Mouse (Mus musculus): ENCODE results near the gene Clnk.
"Not testable (repeated sequence)": the region's sequence is repeated elsewhere in the genome, so short reads cannot be mapped to it uniquely, and the experiment has no call there.

Gene Clnk

DNA sequence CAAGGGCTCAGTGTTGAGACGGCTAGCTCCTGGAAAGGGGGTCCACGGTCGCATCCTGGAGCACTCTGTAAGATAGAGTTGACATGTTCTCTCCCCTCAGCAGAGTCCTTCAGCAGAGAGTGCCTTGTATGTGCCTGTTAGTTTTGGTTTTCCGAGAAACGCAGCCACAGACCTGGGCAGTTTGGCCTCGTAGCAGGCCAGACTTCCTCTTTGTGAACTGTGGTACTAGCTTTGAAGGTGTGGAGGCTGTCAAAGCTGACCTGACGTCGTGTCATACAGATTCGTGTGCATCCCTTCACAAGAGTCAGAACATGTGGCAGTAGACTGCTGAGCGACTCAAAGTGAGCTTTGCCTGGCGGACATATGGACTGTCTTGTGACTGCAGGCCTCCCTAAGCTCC lies at the start of gene Clnk:
Gene Clnk (minus strand): TSS at position 191 of the 400 bp plus-strand sequence.
- no peak for DNase-seq

DNA sequence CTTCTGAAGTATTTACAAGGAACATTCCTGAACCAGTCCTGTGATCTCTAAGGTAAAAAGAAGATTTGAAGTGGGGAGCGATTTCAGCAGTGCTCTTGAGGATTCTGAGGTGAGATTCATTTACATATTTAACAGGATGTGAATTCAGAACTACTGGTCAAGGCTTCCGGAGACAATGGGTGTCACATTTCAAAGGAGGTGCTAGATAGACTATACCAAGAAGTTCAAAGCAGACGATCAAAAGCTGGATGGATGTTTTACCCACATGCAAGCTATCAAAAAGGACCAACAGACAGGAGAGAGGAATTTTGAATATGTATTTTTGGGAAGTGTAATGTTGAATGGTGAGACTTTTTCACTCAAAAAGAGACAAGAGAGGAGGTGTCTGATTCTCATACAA lies 28.7 kb upstream of the Clnk start:
- DNase-seq: no peak

- DNase-seq: no peak
Measured at GRCm38 (mm10) chr5:38904528-38905044, 28.0 kb upstream of the Clnk start.

DNA sequence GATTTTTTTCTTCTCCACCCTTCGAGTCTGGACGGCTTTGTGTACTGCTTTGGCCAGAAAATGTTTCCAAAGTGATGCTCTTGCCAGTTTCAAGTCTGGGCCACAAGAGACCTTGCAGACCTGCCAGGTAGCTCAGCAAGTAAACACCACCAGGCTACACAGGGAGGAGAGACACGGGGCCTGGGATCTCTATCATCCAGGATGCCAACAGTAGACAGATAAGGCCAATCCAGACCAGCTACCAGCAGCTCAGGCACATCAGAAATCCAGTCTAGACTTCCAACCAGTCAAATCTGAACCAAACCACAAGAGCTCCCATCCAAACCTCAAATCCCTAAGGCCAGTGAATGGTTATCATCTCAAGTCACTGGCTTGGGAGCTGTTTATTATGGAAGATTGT lies 26.3 kb upstream of the Clnk start:
- DNase-seq: no peak

- DNase-seq: no peak
Measured at GRCm38 (mm10) chr5:38899051-38899450, 22.4 kb upstream of the Clnk start.

GRCm38 (mm10) chr5:38888646-38889045 lies 12.0 kb upstream of the Clnk start:
- DNase-seq: no peak

- no peak for DNase-seq
Measured at GRCm38 (mm10) chr5:38886623-38887275, 10.1 kb upstream of the Clnk start.

DNA sequence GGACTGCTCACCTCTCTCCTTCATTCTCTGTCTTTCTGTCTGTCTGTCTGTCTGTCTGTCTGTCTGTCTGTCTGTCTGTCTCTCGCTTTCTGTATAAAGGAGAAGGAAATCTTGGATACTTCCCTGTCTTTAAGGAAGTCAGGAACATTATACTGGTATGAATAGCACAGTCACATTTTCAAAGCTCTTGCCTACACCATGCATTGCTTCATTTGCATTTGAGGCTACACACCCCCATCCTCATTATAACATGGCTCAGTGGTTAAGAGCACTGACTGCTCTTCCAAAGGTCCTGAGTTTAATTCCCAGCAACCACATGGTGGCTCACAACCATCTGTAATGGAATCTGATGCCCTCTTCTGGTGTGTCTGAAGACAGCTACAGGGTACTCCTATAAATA lies 6.0 kb upstream of the Clnk start:
- not testable (repeated sequence) for DNase-seq

- DNase-seq: peak; percentile 80
Measured at GRCm38 (mm10) chr5:38881728-38882620, 5.4 kb upstream of the Clnk start.

GRCm38 (mm10) chr5:38881416-38881727 lies 4.8 kb upstream of the Clnk start:
- DNase-seq: no peak

DNA sequence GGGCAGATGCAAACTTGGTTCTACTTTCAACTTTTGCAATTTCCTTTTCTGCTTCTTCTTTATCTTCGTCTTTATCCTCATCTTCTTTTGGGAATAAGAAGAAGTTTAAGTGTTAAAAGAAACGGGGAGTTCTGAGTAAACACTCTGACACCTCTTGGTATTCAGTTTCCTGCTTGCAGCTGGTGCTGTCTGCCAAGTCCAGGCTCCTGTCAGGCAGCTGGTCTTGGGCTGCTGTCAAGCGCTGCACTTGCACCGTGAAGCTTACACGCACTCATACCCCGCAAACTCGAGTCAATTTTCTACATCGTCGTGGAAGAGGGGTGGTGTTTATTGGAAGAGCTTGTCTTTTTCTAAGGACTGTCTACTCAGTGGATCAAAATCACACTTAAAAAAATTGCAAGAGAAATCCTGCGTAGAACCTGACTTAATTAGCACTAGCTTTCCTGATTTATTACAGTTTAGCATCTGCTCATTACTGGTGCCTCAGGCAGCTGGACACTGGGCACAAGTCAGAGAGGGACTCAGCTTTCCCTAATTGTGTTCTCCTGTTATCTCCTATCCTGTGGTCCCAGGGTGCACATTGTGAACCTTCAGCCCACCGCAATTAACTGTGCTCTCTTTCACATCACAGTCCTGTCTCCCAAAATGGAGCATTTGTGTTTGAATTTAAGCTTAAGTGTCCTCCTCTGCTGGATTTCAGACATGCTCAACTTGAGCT lies 3.5 kb upstream of the Clnk start:
- no peak for DNase-seq

DNA sequence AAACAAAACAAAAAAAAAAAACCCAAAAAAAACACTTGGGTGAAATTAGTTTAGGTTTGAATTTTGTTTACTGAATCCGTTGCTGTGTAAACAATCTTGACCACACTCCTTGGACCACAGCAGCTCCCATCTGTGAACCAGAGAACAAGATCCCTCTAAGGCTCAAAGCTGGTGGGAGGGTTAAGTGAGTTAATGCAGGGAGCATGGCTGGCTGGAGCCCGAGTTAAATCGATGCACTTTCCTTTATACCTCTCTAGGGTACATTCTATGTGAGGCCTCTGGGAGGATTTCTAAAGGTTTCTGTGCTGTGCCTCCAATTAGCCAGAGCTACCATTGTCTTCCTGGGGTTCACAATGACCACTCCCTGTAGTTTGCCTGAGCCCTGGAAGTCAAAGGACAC lies 1.2 kb downstream of the Clnk start:
- no peak for DNase-seq

DNA sequence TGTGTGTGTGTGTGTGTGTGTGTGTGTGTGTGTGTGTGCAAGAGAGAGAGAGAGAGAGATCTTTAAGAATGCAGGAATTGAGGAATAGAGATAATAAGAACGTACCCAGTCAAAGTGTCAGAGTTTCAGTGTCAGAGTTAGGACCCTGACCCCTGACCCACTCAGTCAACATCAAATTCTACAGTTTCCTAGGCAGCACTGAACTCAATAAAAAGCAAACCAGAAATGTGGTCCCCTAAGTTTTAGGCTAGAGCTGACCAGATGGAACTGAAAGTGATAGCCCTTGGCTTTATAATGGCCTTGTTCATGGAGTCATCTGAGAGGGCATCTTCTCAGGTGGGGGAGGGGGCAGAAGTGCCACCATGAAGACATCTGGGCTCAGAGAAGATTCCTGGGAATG lies 1.7 kb downstream of the Clnk start:
- DNase-seq: no peak

- no peak for DNase-seq
Measured at GRCm38 (mm10) chr5:38872906-38873305, 3.7 kb downstream of the Clnk start.

- peak; percentile 97 for DNase-seq
Measured at GRCm38 (mm10) chr5:38871591-38871990, 5.0 kb downstream of the Clnk start.

DNA sequence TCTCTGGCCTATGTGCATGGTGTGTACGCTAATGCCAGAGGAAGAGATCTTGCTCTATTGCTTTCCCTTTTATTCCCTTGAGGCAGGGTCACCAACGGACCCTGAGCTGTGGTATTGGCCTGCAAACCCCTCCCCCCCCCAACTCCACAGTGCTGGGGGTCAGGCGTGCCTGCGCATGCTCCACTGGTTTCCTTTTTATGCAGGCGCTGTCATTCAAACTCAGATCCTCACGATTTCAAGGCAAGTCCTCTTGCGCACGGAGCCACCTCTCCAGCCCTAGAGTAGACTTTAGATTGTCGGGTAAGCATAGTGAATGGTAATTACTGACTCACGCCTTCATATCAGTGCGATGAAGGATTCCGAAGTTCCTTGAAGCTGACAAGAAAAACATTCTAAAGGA lies 6.1 kb downstream of the Clnk start:
- DNase-seq: no peak

- no peak for DNase-seq
Measured at GRCm38 (mm10) chr5:38869976-38870375, 6.6 kb downstream of the Clnk start.

DNA sequence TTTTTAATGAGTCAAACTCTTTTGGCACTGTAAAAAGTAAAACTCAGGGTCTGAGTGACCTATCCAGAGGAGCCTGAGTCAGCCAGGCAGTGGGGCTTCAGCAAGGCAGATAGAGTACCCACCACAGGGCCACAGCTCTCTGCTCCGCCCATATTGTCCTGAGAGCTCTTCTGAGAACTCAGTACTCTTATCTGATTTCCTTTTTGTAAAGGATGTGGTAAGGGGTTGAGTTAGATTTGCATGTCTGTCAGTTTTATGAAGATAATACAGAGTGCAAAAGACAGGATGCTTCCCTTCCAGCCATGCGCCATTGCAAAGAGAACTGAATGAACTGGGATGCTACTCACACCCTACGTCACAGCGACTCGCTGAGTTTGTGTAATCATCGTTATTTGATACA lies 12.0 kb downstream of the Clnk start:
- no peak for DNase-seq

DNA sequence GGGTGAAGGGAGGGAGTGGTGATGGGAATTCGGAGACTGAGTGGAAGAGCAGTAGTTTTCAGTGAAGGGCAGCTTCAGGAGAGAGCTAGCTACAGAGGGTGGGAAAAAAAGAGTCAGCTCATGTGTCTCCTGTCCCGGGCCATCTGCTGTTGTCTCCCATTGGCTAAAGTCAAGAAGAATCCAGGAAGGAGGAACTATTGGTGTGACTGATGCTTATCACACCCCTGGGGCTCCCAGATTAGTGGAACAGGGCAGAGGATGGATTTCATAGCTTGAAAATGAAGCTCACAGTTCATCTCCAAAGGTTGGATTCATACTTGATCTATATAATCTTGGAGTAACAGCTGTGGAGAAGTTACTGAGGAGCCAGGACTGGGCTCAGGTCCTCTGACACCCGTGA lies 13.6 kb downstream of the Clnk start:
- DNase-seq: no peak

GRCm38 (mm10) chr5:38862288-38862985 lies 14.2 kb downstream of the Clnk start:
- peak; percentile 78 for DNase-seq

DNA sequence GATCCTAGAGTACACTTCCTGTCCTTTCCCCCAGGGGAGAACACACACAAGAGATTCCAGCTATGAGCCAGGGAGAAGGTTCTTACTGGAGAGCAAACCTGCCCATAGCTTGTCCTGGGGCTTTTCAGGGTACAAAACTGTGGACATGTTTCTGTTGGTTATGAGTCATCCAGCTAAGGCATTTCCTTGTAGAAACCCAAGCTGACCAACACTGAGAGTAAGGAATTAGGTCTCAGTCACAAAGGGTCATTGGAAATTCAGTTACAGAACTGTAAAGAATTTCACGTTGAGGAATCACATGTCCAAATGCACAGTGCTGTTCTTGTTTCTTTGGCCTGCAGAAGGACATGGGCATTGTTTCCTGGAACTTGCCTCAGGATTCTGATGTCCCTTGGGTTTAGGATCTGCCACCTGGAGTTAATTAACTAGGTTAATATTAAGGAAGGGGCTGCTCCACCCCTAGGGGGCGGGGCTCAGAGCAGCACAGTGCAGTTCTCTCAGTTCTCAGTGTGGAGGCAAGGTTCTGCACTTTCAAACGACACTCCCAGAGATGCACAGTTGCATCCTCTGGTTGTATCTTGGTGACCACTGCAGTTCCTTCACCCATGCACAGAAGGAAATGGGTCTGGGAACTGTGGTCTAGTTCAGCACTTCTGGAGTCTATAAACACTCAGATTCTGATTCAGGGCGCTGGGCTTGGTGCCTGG lies 18.4 kb downstream of the Clnk start:
- DNase-seq: no peak

- DNase-seq: no peak
Measured at GRCm38 (mm10) chr5:38857591-38857990, 19.0 kb downstream of the Clnk start.

Measured in cerebellum, adult 8-10 months (tissue).